Mouse (Mus musculus): ENCODE measurements at regions not wholly inside any gene's neighbourhood (a gene's known extent, or its start where the extent isn't known, plus 50 kb on each side); places are given as distances from the start of the nearest gene placed in this dataset.

GRCm38 (mm10) chr3:149190856-149191576 is 200.7 kb upstream of the Adgrl2 start:
- peak overlapping the region; percentile 3; the same call in 1 of the 2 replicates for H3K4me3 ChIP-seq (ENCODE audit: insufficient read depth, low read length)
- no peak overlapping the region for H3K27ac ChIP-seq (ENCODE audit: insufficient read depth, low read length)
- TF ChIP-seq POLR2A (IDR thresholded peaks at IDR 0.05; ENCODE audit: extremely low read depth, insufficient read depth, low read length) (no peak), CTCF (IDR thresholded peaks at IDR 0.05; ENCODE audit: extremely low read depth, insufficient read depth, low read length) (no peak)
- H3K4me1 ChIP-seq (ENCODE audit: control insufficient read depth, insufficient read depth, low read length): no peaks in the 10 kb centered on the region

GRCm38 (mm10) chr3:149184136-149184551 is 193.8 kb upstream of the Adgrl2 start:
- Histone ChIP-seq H3K4me1 (ENCODE audit: control insufficient read depth, insufficient read depth, low read length) (no peaks in the 10 kb centered on the region), H3K4me3 (ENCODE audit: insufficient read depth, low read length) (no peak overlapping the region), H3K27ac (ENCODE audit: insufficient read depth, low read length) (no peak overlapping the region)
- TF ChIP-seq POLR2A (IDR thresholded peaks at IDR 0.05; ENCODE audit: extremely low read depth, insufficient read depth, low read length) (no peak), CTCF (IDR thresholded peaks at IDR 0.05; ENCODE audit: extremely low read depth, insufficient read depth, low read length) (no peak)

- Histone ChIP-seq H3K4me1 (ENCODE audit: control insufficient read depth, insufficient read depth, low read length) (no peaks in the 10 kb centered on the region), H3K4me3 (ENCODE audit: insufficient read depth, low read length) (no peak overlapping the region)
- TF ChIP-seq CTCF (IDR thresholded peaks at IDR 0.05; ENCODE audit: extremely low read depth, insufficient read depth, low read length) (no peak), POLR2A (IDR thresholded peaks at IDR 0.05; ENCODE audit: extremely low read depth, insufficient read depth, low read length) (no peak)
Measured at GRCm38 (mm10) chr3:149182095-149182494, 191.7 kb upstream of the Adgrl2 start.

GRCm38 (mm10) chr3:149180129-149180528 is 189.8 kb upstream of the Adgrl2 start:
- Histone ChIP-seq H3K27ac (ENCODE audit: insufficient read depth, low read length) (no peak overlapping the region), H3K4me3 (ENCODE audit: insufficient read depth, low read length) (no peak overlapping the region), H3K4me1 (ENCODE audit: control insufficient read depth, insufficient read depth, low read length) (peaks cover 1% of the 10 kb centered on the region; the same call in 1 of the 2 replicates)
- TF ChIP-seq POLR2A (IDR thresholded peaks at IDR 0.05; ENCODE audit: extremely low read depth, insufficient read depth, low read length) (no peak), CTCF (IDR thresholded peaks at IDR 0.05; ENCODE audit: extremely low read depth, insufficient read depth, low read length) (no peak)

More at GRCm38 (mm10) chr3:149182095-149182494, 191.7 kb upstream of the Adgrl2 start:
- H3K27ac ChIP-seq (ENCODE audit: insufficient read depth, low read length): no peak overlapping the region

- TF ChIP-seq POLR2A (IDR thresholded peaks at IDR 0.05; ENCODE audit: extremely low read depth, insufficient read depth, low read length): no peak
- TF ChIP-seq CTCF (IDR thresholded peaks at IDR 0.05; ENCODE audit: extremely low read depth, insufficient read depth, low read length): no peak
- H3K4me1 ChIP-seq (ENCODE audit: control insufficient read depth, insufficient read depth, low read length): peaks cover 1% of the 10 kb centered on the region; the same call in 1 of the 2 replicates
- H3K4me3 ChIP-seq (ENCODE audit: insufficient read depth, low read length): no peak overlapping the region
- no peak overlapping the region for H3K27ac ChIP-seq (ENCODE audit: insufficient read depth, low read length)
Measured at GRCm38 (mm10) chr3:149179486-149180116, 189.2 kb upstream of the Adgrl2 start.

- Histone ChIP-seq H3K27ac (ENCODE audit: insufficient read depth, low read length) (no peak overlapping the region), H3K4me1 (ENCODE audit: control insufficient read depth, insufficient read depth, low read length) (peaks cover 1% of the 10 kb centered on the region; the same call in 1 of the 2 replicates), H3K4me3 (ENCODE audit: insufficient read depth, low read length) (no peak overlapping the region)
- TF ChIP-seq CTCF (IDR thresholded peaks at IDR 0.05; ENCODE audit: extremely low read depth, insufficient read depth, low read length) (no peak), POLR2A (IDR thresholded peaks at IDR 0.05; ENCODE audit: extremely low read depth, insufficient read depth, low read length) (no peak)
Measured at GRCm38 (mm10) chr3:149178891-149179290, 188.5 kb upstream of the Adgrl2 start.

GRCm38 (mm10) chr3:149174689-149175390 is 184.5 kb upstream of the Adgrl2 start:
- Histone ChIP-seq H3K4me1 (ENCODE audit: control insufficient read depth, insufficient read depth, low read length) (peaks cover 1% of the 10 kb centered on the region), H3K27ac (ENCODE audit: insufficient read depth, low read length) (no peak overlapping the region), H3K4me3 (ENCODE audit: insufficient read depth, low read length) (no peak overlapping the region)
- TF ChIP-seq CTCF (IDR thresholded peaks at IDR 0.05; ENCODE audit: extremely low read depth, insufficient read depth, low read length): no peak

GRCm38 (mm10) chr3:149173537-149173936 is 183.2 kb upstream of the Adgrl2 start:
- no peak for TF ChIP-seq POLR2A (IDR thresholded peaks at IDR 0.05; ENCODE audit: extremely low read depth, insufficient read depth, low read length)
- TF ChIP-seq CTCF (IDR thresholded peaks at IDR 0.05; ENCODE audit: extremely low read depth, insufficient read depth, low read length): no peak
- Histone ChIP-seq H3K4me3 (ENCODE audit: insufficient read depth, low read length) (peak overlapping the region; percentile 15; the same call in 1 of the 2 replicates), H3K27ac (ENCODE audit: insufficient read depth, low read length) (no peak overlapping the region), H3K4me1 (ENCODE audit: control insufficient read depth, insufficient read depth, low read length) (peaks cover 1% of the 10 kb centered on the region)

- TF ChIP-seq POLR2A (IDR thresholded peaks at IDR 0.05; ENCODE audit: extremely low read depth, insufficient read depth, low read length): no peak
- Histone ChIP-seq H3K4me1 (ENCODE audit: control insufficient read depth, insufficient read depth, low read length) (peaks cover 1% of the 10 kb centered on the region), H3K27ac (ENCODE audit: insufficient read depth, low read length) (no peak overlapping the region), H3K4me3 (ENCODE audit: insufficient read depth, low read length) (no peak overlapping the region)
Measured at GRCm38 (mm10) chr3:149171766-149172165, 181.4 kb upstream of the Adgrl2 start.

All from cortical plate, adult 2 months (tissue).